Mouse (Mus musculus): ENCODE results near the gene Alyref. TPM values are rescaled to one million over a fixed set of nuclear protein-coding genes. Genes with fewer than 3 reads are reported as not detected.

The Alyref gene
- polyA plus RNA-seq, 1 experiment from 2014 or later, result 448 TPM

- peak overlapping the region; percentile 89 for H3K4me3 ChIP-seq (ENCODE audit: low read depth, low read length)
- H3K4me2 ChIP-seq (ENCODE audit: low read length), result peak overlapping the region; percentile 97
- WGBS, result under 1% methylated on average over 29 of the region's 44 CpGs
- H3K9me3 ChIP-seq (ENCODE audit: control insufficient read depth, low read length), result peaks cover 4% of the 10 kb centered on the region; the same call in 1 of the 2 replicates
- H3K4me1 ChIP-seq (replicated peaks; ENCODE audit: control insufficient read depth, insufficient read depth, low read length), result peaks cover 19% of the 10 kb centered on the region
- H3K27me3 ChIP-seq (replicated peaks; ENCODE audit: control insufficient read depth, insufficient read depth, low read length), result no peaks in the 10 kb centered on the region
- H3K9ac ChIP-seq (ENCODE audit: low read length), result peak overlapping the region; percentile 93
- peak; percentile 36; the same call in 1 of the 2 replicates for ATAC-seq (replicated peaks; ENCODE audit: low FRiP score, low TSS enrichment, low read depth)
- DNase-seq (ENCODE audit: low spot score), result peak; percentile 74
- peaks cover 49% of the 10 kb centered on the region for H3K36me3 ChIP-seq (ENCODE audit: control insufficient read depth, insufficient read depth, low read length)
- peak overlapping the region; percentile 91 for H3K27ac ChIP-seq (ENCODE audit: low read depth)
Observed at GRCm38 (mm10) chr11:120580871-120581331, 17.3 kb downstream of the Alyref start.

GRCm38 (mm10) chr11:120580190-120580589 is 18.0 kb downstream of the Alyref start:
- H3K27me3 ChIP-seq (replicated peaks; ENCODE audit: control insufficient read depth, insufficient read depth, low read length), result no peaks in the 10 kb centered on the region
- ATAC-seq (replicated peaks; ENCODE audit: low FRiP score, low TSS enrichment, low read depth) (no peak), DNase-seq (ENCODE audit: low spot score) (peak; percentile 59)
- H3K4me1 ChIP-seq (replicated peaks; ENCODE audit: control insufficient read depth, insufficient read depth, low read length), result peaks cover 19% of the 10 kb centered on the region
- peaks cover 42% of the 10 kb centered on the region for H3K36me3 ChIP-seq (ENCODE audit: control insufficient read depth, insufficient read depth, low read length)
- H3K9me3 ChIP-seq (ENCODE audit: control insufficient read depth, low read length), result peaks cover 4% of the 10 kb centered on the region; the same call in 1 of the 2 replicates
- 55% methylated on average over 7 of the region's 7 CpGs for WGBS
- H3K27ac ChIP-seq (ENCODE audit: low read depth), result peak overlapping the region; percentile 91; the same call in 1 of the 2 replicates
- peak overlapping the region; percentile 97 for H3K4me2 ChIP-seq (ENCODE audit: low read length)
- H3K9ac ChIP-seq (ENCODE audit: low read length), result peak overlapping the region; percentile 93
- peak overlapping the region; percentile 89 for H3K4me3 ChIP-seq (ENCODE audit: low read depth, low read length)

GRCm38 (mm10) chr11:120579316-120580107 is 18.7 kb downstream of the Alyref start:
- Histone ChIP-seq H3K4me2 (ENCODE audit: low read length) (peak overlapping the region; percentile 97), H3K27me3 (replicated peaks; ENCODE audit: control insufficient read depth, insufficient read depth, low read length) (no peaks in the 10 kb centered on the region), H3K27ac (ENCODE audit: low read depth) (no peak overlapping the region), H3K4me3 (ENCODE audit: low read depth, low read length) (peak overlapping the region; percentile 89), H3K4me1 (replicated peaks; ENCODE audit: control insufficient read depth, insufficient read depth, low read length) (peaks cover 20% of the 10 kb centered on the region), H3K36me3 (ENCODE audit: control insufficient read depth, insufficient read depth, low read length) (peaks cover 38% of the 10 kb centered on the region), H3K9me3 (ENCODE audit: control insufficient read depth, low read length) (peaks cover 4% of the 10 kb centered on the region; the same call in 1 of the 2 replicates), H3K9ac (ENCODE audit: low read length) (no peak overlapping the region)
- WGBS, result 49% methylated on average over 15 of the region's 15 CpGs
- DNase-seq (ENCODE audit: low spot score), result peak; percentile 96
- no peak for ATAC-seq (replicated peaks; ENCODE audit: low FRiP score, low TSS enrichment, low read depth)

- Histone ChIP-seq H3K4me1 (replicated peaks; ENCODE audit: control insufficient read depth, insufficient read depth, low read length) (peaks cover 25% of the 10 kb centered on the region), H3K36me3 (ENCODE audit: control insufficient read depth, insufficient read depth, low read length) (peaks cover 35% of the 10 kb centered on the region)
Observed at GRCm38 (mm10) chr11:120578694-120579243, 19.4 kb downstream of the Alyref start.

GRCm38 (mm10) chr11:120578024-120578693 is 20.0 kb downstream of the Alyref start:
- no peak for ATAC-seq (replicated peaks; ENCODE audit: low FRiP score, low TSS enrichment, low read depth)
- peaks cover 35% of the 10 kb centered on the region for H3K36me3 ChIP-seq (ENCODE audit: control insufficient read depth, insufficient read depth, low read length)
- H3K27me3 ChIP-seq (replicated peaks; ENCODE audit: control insufficient read depth, insufficient read depth, low read length), result no peaks in the 10 kb centered on the region
- H3K4me3 ChIP-seq (ENCODE audit: low read depth, low read length), result no peak overlapping the region
- H3K9me3 ChIP-seq (ENCODE audit: control insufficient read depth, low read length), result no peaks in the 10 kb centered on the region
- 82% methylated on average over 10 of the region's 10 CpGs for WGBS
- DNase-seq (ENCODE audit: low spot score), result no peak
- H3K4me1 ChIP-seq (replicated peaks; ENCODE audit: control insufficient read depth, insufficient read depth, low read length), result peaks cover 25% of the 10 kb centered on the region
- no peak overlapping the region for H3K4me2 ChIP-seq (ENCODE audit: low read length)
- H3K27ac ChIP-seq (ENCODE audit: low read depth), result no peak overlapping the region
- H3K9ac ChIP-seq (ENCODE audit: low read length), result no peak overlapping the region

More at GRCm38 (mm10) chr11:120578694-120579243, 19.4 kb downstream of the Alyref start:
- DNase-seq (ENCODE audit: low spot score), result no peak
- no peak overlapping the region for H3K4me3 ChIP-seq (ENCODE audit: low read depth, low read length)
- H3K9ac ChIP-seq (ENCODE audit: low read length), result no peak overlapping the region
- peaks cover under 1% of the 10 kb centered on the region; the same call in 1 of the 2 replicates for H3K9me3 ChIP-seq (ENCODE audit: control insufficient read depth, low read length)
- H3K4me2 ChIP-seq (ENCODE audit: low read length), result no peak overlapping the region
- no peak overlapping the region for H3K27ac ChIP-seq (ENCODE audit: low read depth)
- WGBS, result 79% methylated on average over 11 of the region's 11 CpGs
- ATAC-seq (replicated peaks; ENCODE audit: low FRiP score, low TSS enrichment, low read depth), result no peak
- H3K27me3 ChIP-seq (replicated peaks; ENCODE audit: control insufficient read depth, insufficient read depth, low read length), result no peaks in the 10 kb centered on the region

- DNase-seq (ENCODE audit: low spot score), result no peak
- Histone ChIP-seq H3K9ac (ENCODE audit: low read length) (no peak overlapping the region), H3K9me3 (ENCODE audit: control insufficient read depth, low read length) (no peaks in the 10 kb centered on the region), H3K4me2 (ENCODE audit: low read length) (no peak overlapping the region), H3K4me3 (ENCODE audit: low read depth, low read length) (no peak overlapping the region), H3K27me3 (replicated peaks; ENCODE audit: control insufficient read depth, insufficient read depth, low read length) (no peaks in the 10 kb centered on the region), H3K27ac (ENCODE audit: low read depth) (0 out of 2 replicates have a peak overlapping the region, but pooled peaks have one; percentile 10), H3K36me3 (ENCODE audit: control insufficient read depth, insufficient read depth, low read length) (peaks cover 35% of the 10 kb centered on the region), H3K4me1 (replicated peaks; ENCODE audit: control insufficient read depth, insufficient read depth, low read length) (peaks cover 25% of the 10 kb centered on the region)
- 85% methylated on average over 7 of the region's 7 CpGs for WGBS
- ATAC-seq (replicated peaks; ENCODE audit: low FRiP score, low TSS enrichment, low read depth), result no peak
Observed at GRCm38 (mm10) chr11:120577211-120578023, 20.7 kb downstream of the Alyref start.

GRCm38 (mm10) chr11:120576365-120576981 is 21.7 kb downstream of the Alyref start:
- Histone ChIP-seq H3K4me2 (ENCODE audit: low read length) (no peak overlapping the region), H3K9me3 (ENCODE audit: control insufficient read depth, low read length) (no peaks in the 10 kb centered on the region), H3K27me3 (replicated peaks; ENCODE audit: control insufficient read depth, insufficient read depth, low read length) (no peaks in the 10 kb centered on the region), H3K27ac (ENCODE audit: low read depth) (no peak overlapping the region), H3K36me3 (ENCODE audit: control insufficient read depth, insufficient read depth, low read length) (peaks cover 36% of the 10 kb centered on the region), H3K9ac (ENCODE audit: low read length) (no peak overlapping the region), H3K4me3 (ENCODE audit: low read depth, low read length) (no peak overlapping the region), H3K4me1 (replicated peaks; ENCODE audit: control insufficient read depth, insufficient read depth, low read length) (peaks cover 22% of the 10 kb centered on the region)
- DNase-seq (ENCODE audit: low spot score) (no peak), ATAC-seq (replicated peaks; ENCODE audit: low FRiP score, low TSS enrichment, low read depth) (no peak)
- 76% methylated on average over 3 of the region's 3 CpGs for WGBS

Measured in intestine, embryonic 14.5 days (tissue).